Mouse (Mus musculus) left cerebral cortex, postnatal 4 days (tissue): ENCODE data around the gene Dbnl. TPM values are rescaled to one million over a fixed set of nuclear protein-coding genes. Genes with fewer than 3 reads are reported as not detected.

ENCODE experiments used
- DNase-seq: peaks from one replicate; pipeline ENCODE4 v3.0.0-alpha.2; 2022
- intact Hi-C: fragments of 180-260 bp; cut with DNase I; formaldehyde crosslinking; loops from one replicate; pipeline ENCODE4 v1.15.1; 2025
- total RNA-seq, 2 experiments: library from RNA; stranded (reverse); gene quantifications; 2 replicates each; pipeline ENCODE4 v1.2.3; 2021

Gene Dbnl
- 10 to 100 TPM; 89.8 to 92.4 TPM for total RNA-seq

GRCm38 (mm10) chr11:5788056-5789014, at the start of gene Dbnl:
Gene Dbnl, plus strand, starts transcription at chr11:5788488.
- intact Hi-C loops, result no loop called here
- peak; percentile 94 for DNase-seq

GRCm38 (mm10) chr11:5738888-5739632, 49.2 kb upstream of the Dbnl start:
- intact Hi-C loops, result no loop called here
- DNase-seq, result no peak

- intact Hi-C loops, result no loop called here
- no peak for DNase-seq
Observed at GRCm38 (mm10) chr11:5739846-5740245, 48.4 kb upstream of the Dbnl start.

DNA sequence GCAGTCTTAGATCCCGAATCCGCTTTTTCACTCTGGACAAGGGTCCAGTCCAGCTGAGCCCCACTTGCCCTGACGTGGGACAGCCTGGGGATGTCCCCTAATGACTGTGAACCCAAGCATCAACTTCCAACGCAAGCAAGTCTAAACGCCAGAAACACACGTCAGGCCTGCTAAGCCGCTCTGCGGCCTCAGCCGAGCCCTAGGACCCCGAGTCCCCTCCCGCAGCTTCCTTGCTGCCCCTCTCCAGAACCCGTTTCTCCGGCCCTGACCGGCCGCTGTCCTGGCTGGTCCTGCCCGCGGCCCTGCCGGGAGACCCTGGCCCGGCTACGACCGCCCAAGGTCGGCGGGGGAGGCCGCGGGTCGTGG, 47.7 kb upstream of the Dbnl start:
- peak; percentile 34 for DNase-seq
- intact Hi-C loops, result no loop called here

DNA sequence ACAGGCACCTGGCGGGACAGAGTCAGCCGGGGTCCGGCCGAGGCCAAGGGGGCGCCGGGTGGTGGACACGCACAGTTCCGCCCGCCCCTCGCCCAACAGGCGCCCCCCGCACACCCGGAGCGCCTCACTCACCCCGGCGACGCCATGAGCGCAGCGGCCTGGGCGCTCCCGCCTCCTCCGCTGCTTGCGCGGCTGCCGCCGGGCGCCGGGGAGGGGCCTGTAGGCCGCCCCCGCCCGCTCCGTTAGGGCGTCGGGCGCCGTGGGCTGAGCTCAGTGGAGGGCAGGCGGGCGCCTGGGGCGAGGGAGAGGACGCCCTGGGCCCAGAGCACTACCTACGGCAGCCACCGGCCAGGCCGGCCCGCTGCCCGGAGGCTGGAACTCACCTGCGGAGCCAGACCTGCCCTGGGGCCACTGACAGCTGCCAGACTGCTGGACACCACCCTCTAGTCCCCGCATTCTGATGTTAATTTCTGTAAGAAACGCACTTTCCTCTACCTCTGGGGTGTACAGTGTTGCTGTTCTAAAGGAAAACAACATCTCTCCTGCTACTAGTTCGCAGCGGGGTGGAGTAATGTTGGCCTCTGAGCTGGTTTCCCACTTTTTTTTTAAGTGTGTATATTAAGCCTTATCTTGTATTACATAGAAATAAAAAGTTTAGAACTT, 47.2 kb upstream of the Dbnl start:
- peak; percentile 52 for DNase-seq
- intact Hi-C loops, result no loop called here

DNA sequence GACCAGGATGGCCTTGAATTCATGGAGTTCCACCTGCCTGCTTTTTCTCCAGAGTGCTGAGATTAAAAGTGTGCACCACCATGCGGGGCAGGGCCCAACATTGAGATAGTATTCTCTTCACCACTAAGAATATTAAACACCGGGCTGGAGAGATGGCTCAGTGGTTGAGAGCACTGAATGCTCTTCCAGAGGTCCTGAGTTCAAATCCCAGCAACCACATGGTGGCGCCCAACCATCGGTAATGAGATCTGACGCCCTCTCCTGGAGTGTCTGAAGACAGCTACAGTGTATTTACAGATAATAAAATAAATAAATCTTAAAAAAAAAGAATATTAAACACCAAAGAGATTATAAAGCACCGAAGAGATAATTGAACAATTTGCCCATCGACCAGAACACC, 46.2 kb upstream of the Dbnl start:
- no peak for DNase-seq
- intact Hi-C loops, result no loop called here

DNA sequence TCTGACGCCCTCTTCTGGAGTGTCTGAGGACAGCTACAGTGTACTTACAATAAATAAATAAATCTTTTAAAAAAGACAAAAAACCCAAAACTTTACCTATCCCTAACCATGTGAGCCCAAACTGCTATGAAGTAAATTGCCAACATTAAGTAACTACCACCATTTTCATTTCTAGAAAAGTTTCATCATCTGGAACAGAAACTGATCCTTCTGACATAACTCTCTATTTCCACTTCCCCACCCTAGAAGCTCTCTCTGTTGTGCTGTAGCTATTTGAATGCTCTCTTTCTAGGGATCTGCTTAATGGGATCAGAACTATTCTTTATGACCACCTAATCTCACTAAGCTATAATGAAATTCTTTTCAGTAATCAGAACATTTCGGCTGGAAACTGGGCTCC, 43.3 kb upstream of the Dbnl start:
- intact Hi-C loops, result no loop called here

GRCm38 (mm10) chr11:5753755-5754154, 34.5 kb upstream of the Dbnl start:
- no peak for DNase-seq
- intact Hi-C loops, result no loop called here

More for the DNA sequence above, 43.3 kb upstream of the Dbnl start:
- no peak for DNase-seq

GRCm38 (mm10) chr11:5761820-5762632, 26.3 kb upstream of the Dbnl start, which contains the start of gene Urgcp:
Gene Urgcp, minus strand, starts transcription at chr11:5762376.
- intact Hi-C loops, result no loop called here
- DNase-seq, result peak; percentile 94

DNA sequence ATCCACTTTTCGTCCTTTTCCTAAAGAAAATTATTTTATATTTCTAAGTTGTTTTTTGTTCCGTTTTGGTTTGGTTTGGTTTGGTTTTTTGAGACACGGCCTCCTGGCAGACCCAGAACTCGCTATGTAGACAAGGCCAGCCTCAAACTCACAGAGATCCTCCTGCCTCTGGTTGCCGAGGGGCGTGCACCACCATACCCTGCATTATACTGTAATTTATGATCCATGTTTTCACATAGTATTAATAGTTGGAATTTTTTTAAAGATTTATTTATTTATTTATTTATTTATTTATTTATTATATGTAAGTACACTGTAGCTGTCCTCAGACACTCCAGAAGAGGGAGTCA, 25.7 kb upstream of the Dbnl start:
- intact Hi-C loops, result no loop called here
- DNase-seq, result no peak

- intact Hi-C loops, result no loop called here
Observed at GRCm38 (mm10) chr11:5766019-5766418, 22.3 kb upstream of the Dbnl start.

DNA sequence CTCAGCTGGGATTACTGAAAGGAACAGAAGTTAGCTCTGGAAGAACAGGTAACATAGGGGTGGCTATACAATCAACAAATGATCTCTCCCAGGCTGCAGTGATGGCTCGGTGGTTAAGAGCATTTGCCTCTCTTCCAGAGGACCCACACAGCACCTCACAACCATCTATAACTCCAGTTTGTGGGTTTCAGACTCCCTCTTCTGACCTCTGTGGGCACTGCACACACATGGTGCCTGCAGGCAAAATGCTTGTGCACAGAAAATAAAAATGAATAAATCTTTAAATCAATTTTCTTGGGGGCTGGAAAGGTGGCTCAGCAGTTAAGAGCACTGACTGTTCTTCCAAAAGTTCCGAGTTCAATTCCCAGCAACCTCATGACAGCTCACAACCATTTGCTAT, 9.8 kb upstream of the Dbnl start:
- intact Hi-C loops, result no loop called here
- DNase-seq, result no peak

More at GRCm38 (mm10) chr11:5766019-5766418, 22.3 kb upstream of the Dbnl start:
- DNase-seq, result no peak

GRCm38 (mm10) chr11:5780035-5780499, 8.2 kb upstream of the Dbnl start:
- intact Hi-C loops, result no loop called here
- DNase-seq, result no peak

- intact Hi-C loops, result no loop called here
- no peak for DNase-seq
Observed at GRCm38 (mm10) chr11:5782199-5782944, 5.9 kb upstream of the Dbnl start.

DNA sequence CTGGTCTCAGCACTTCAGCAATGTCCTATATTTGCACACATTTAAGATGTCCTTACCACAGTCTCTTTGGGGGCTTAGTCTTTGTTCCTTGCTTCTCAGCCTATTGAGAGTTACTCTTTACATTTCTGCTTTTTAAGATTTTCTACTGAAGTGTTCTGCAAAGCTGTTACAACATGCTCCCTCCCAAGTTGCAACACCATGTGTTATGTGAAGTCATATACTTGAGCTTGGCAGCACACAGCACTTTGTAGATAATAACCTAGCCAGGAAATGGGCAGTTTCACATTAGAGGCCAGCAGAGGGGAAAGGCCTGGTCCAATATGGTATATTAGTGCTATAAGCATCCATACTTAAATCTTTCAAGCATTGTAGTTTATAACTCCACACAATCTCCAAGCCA, 2.6 kb upstream of the Dbnl start:
- no peak for DNase-seq
- intact Hi-C loops, result no loop called here

DNA sequence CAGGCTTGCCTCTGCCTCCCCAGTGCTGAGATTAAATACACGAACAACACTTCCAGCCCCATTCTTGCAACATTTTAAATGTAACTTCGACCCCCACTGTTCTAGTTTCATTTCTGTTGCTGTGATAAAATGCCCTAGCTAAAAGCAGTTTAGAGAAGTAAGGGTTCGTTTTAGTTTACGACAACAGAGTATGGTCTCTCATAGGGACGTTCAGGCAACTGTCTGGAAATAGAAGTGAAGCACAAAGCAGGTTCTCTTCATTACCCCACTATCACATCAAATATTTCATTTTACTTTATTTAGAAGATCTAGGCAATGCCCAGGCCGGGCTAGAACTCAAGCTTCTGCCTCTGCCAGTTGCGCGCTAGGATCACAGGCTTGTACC, 625 bp upstream of the Dbnl start:
- intact Hi-C loops, result no loop called here
- no peak for DNase-seq

DNA sequence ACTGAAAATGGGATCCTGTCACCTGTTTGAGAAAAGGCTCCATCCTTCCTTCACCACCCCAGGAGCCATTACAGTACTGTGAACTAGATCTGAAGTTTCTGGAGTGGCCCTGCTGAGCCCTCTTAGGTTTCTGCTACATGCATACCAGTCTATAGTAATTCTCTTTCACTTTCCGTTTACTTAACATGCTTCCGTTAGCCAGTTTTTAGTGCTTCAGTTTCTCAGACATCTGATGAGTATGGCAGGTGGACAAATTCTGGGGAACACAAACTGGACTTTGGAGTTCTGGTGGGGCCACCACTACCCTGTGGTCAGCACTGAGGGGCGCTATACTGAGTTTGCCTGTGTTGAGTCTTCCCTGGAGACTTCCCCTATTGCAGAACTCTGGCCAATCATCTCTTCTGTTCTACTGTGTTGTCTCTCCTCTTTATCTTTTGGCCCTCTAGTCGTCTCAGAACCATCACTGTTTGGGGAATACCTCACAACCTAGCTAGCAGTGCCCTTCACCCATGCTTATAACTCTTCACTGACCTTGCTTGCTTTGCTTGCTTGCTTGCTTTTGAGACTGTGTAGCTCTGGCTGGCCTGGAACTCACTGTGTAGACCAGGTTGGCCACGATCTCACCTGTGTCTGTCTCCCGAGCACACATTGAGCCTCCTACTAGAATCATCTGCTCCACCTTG, 924 bp downstream of the Dbnl start:
- intact Hi-C loops, result no loop called here
- DNase-seq, result no peak

DNA sequence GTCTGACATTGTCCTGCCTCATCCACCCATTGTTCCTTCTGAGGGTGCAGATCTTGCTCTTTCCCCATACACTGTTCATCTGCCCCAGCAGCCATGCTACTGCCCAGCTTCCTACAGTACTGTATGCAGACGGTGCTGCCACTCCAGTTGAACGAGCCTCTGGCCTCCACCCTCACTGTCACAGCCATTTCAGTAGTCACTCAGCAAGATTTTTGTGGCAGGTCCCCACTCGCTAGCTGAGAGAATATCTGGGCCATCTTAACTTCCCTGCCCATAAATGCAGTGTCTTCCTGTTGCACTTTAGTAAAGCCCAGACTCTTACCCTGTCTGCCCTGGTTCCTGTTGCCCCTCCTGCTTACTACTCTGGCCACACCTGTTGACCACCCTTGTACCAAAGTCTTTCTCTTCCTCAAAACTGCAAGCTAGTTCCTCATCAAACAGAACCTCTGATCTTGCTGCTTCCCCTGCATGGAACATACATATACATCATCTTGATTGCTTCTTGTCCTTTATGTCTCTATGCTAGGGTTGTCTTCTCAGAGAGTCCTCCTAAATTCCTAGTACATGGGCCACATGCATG, 1.6 kb downstream of the Dbnl start:
- intact Hi-C loops, result no loop called here
- DNase-seq, result no peak

DNA sequence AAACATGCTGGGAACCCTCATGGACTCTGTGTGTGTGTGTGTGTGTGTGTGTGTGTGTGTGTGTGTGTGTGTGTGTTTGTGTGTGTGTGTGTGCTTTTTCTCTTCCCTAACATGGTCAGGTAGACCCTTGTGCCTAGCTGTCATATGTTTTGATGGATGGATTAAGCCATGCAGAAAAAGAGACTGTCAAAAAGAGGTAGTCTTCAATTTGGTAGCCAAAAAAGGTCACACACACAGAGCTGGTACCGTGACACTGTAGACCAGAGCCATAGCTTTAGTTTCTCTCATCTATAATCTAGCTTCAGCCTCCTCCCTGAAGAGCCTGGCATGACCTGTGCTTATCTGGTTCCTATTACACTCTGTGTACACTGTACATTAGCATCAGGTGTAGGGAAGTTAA, 2.1 kb downstream of the Dbnl start:
- no peak for DNase-seq
- intact Hi-C loops, result no loop called here
